Mouse (Mus musculus): ENCODE data around the gene Zfhx3.

Gene Zfhx3

DNA sequence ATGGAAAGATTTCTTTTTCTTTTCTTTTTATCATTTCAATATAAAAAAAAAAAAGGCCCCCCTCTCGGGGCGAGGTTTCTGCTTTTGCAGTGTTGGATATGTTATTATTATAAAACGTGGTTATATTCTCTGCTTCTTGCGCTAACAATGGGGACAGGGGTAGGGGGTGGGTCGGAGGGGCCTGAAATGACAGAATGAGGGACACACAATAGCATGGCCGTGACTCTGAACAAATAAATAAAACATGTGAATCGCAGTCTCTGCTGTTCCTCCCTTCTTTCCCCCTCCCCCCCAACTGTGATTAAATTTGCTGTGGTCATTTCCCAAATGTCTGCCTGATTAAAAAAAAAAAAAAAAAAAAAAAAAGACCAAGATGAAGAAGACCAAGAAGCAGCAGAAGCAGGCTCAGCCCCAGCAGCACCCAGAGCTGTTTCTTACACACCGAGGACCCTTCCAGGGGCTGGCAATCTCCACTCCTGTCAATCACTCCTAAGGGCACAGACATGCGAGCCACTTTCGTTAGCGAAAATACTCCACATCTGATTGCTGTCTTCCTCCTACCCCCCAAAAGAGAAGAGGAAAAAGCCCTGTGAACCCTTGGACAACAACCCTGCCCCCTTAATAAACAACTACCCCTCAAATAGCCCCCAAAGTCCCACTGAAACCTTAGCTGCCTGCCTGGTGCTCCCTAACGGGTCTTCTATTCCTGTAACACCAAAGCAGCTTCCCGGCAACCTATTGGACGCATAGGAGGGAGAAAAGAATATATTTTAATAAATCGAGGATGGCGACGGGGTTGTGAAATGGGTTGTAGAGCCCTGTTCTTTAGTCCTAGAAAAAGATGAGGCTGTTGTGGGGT is 302.4 kb downstream of the Zfhx3 start:
- no peak for DNase-seq

DNA sequence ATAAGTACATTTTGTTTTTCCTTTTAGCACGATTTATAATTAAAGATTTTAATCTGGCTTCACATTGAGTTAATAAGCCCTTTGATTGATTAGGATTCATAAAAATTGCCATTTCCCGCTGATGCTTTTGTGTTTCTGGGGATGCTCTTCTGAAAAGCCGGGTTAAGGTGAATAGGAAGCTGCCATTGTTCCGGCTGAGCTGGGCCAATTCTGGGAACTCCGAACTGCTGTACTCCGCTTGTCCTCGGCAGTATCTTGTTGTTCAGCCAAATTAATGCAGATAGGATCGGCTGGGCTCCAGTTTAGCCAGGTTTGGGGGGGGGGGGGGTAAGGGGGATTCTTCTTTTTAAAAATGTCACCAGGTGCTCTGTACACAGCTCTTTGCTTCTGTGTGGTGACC is 303.1 kb downstream of the Zfhx3 start:
- no peak for DNase-seq

DNA sequence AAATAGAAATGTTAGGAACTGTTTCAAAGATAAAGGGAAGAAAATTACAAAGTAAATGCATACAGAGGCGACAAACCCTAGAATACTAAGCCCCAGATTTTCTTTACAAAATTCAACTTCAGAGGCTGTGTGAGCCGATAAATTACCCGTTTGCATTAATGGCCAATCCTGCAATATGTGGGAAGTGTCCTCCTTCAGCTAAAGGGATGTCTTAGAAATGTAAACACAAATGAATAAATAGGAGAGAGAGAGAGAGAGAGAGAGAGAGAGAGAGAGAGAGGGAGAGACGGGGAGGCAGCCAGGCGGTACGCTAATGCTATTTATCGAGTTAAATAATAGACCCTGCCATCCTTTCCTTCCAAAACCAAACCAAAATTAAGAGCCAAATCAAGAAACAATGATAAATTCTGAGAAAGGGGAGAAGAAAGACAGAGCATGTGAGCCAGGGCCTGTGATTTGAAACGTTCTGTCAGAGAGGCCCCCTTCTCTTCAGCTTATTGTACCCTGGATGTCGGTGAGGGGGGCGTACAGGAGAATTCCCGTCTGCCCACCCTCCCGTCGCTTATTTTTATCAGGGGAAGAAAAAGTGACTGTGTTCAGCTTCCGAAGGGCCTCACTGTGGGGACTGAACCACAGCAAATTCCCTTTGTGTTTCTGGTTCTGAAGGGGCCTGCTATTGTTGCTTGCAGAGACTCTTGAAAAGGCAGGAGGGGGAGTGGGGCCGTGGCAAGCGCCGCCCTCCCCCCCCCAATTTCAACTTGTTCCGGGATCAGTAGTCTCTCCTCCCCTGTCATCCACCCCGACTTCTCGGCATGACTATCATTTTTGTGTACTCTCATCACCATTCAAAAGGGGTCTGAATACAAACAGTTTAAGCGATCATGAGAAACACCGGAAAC is 303.8 kb downstream of the Zfhx3 start:
- no peak for DNase-seq

- DNase-seq: no peak
Measured at GRCm38 (mm10) chr8:108246934-108247417, 304.5 kb downstream of the Zfhx3 start.

- no peak for DNase-seq
Measured at GRCm38 (mm10) chr8:108264593-108265160, 322.2 kb downstream of the Zfhx3 start.

- DNase-seq: peak; percentile 20
Measured at GRCm38 (mm10) chr8:108277960-108278359, 335.5 kb downstream of the Zfhx3 start.

- peak; percentile 16 for DNase-seq
Measured at GRCm38 (mm10) chr8:108281981-108282380, 339.5 kb downstream of the Zfhx3 start.

DNA sequence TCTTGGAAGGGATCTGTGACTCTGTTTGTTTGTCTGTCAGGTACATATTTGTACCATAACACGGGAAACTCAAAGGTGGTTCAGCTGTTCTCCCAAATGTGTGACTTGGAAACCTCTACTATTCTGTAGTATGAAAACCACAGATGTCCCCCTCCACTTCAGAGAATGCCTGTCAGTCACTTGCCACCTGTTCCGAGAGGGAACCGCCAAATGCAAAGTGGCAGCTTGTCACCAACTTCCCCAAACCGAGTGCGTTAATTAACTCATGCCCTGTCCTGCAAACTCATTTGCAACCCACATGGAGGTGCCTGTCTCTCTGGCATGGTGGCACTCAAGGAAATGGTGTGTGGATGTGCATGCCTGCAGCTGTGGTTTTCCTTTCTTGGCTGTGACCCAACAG is 343.7 kb downstream of the Zfhx3 start:
- no peak for DNase-seq

- no peak for DNase-seq
Measured at GRCm38 (mm10) chr8:108300964-108301615, 358.6 kb downstream of the Zfhx3 start.

GRCm38 (mm10) chr8:108301654-108302053 is 359.2 kb downstream of the Zfhx3 start:
- DNase-seq: no peak

DNA sequence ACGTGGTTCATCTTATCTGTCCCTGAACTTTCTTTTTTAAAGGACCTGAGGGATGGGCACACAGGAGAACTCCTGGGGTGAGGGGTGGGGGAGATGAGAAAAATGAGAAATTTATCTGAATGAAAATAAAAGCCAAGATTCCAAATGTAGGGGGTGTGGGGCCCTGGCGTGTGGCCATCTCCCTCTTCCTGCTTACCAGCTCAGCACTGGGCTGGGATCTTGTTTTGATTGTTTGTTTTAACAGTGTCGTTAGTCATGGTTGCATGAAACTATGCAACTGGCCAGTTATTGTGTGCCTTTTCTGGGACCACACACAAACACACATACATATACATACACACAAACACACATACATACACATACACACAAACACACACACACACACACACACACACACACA is 362.9 kb downstream of the Zfhx3 start:
- DNase-seq: peak; percentile 17

- DNase-seq: no peak
Measured at GRCm38 (mm10) chr8:108309525-108310246, 367.2 kb downstream of the Zfhx3 start.

GRCm38 (mm10) chr8:108315046-108315445 is 372.6 kb downstream of the Zfhx3 start:
- no peak for DNase-seq

DNA sequence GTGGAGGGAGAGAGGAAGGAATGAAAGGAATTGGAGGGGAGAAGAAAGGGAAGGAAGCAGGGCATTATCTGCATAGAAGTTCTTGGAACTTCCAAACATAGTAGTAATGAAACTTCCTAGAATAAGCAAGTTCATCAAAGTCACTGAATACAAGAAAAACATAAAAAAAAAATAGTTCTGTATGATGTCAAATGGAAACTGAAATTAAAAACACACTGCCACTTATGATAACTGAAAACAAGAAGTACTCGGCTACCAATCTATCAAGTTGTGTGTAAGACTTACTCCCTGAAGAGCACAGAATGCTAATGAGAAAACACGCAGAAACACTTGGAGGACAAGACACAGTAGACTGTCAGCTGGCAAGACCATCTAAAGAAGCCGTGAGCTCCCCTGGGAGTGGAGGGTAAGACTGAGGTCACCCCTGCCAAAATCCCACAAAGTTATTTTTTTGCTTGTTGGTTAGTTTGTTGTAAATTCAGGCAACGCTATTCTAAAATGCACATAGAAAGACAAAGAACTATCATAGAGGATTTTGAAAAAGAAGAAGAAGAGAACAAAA is 375.2 kb downstream of the Zfhx3 start:
- DNase-seq: no peak

DNA sequence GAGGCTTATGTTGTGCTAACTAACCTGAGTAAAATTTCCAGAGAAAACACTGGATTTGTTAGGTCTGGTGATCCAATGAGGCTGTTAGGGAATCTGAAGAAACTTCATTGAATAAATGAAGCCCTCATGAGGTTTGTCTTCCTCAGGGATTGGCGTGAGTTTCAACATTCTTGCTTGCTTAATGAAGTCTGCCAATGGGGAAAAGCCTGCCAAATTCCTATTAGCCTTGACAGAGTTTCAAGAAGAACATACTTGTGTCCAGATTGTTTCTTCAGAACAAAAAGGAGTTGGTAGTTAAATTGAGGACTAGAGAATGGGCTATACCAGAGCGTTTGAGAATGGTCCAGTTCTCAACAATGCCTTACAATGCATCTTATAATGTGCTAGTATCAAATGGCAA is 385.3 kb downstream of the Zfhx3 start:
- DNase-seq: peak; percentile 62

GRCm38 (mm10) chr8:108348352-108348751 is 405.9 kb downstream of the Zfhx3 start:
- DNase-seq: no peak

DNA sequence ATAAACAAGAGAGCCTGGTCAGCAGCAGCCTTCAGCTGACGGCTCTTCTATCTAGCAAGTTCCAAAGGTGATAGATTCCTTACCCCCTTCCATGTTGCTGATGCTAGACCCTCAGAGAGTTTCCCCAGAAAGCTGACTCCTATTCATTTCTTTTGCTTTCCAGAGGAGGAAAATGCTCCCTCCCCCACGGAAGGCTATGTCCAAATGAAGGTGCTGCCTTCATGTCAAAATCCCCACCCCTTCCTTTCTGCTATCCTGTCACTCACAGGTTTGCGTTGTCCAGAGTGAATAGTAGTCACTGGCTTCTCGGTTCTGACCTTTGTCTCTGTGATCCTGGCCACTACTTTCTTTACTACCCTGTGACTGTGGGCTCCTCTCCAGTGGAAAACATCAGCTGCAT is 406.3 kb downstream of the Zfhx3 start:
- no peak for DNase-seq

- DNase-seq: no peak
Measured at GRCm38 (mm10) chr8:108355119-108355777, 412.8 kb downstream of the Zfhx3 start.

DNA sequence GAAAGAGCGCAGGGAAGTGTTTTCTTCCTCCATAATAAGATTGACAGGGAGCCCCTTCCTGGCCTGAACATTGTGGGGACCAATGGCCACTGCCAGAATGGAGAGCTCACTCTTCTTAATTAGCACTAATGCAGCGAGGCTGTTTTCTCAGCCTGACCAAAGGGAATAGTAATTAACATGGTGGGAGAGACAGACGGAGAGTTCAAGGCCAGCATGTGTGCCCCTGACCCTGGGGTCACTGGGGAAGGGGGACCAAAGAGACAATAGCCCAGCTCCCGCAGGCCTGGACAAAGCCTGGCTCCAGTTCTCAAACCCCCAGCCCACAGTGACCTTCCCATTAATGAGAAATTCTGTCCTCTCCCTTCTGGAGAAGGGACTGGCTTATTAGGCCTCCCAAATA is 419.0 kb downstream of the Zfhx3 start:
- no peak for DNase-seq

DNA sequence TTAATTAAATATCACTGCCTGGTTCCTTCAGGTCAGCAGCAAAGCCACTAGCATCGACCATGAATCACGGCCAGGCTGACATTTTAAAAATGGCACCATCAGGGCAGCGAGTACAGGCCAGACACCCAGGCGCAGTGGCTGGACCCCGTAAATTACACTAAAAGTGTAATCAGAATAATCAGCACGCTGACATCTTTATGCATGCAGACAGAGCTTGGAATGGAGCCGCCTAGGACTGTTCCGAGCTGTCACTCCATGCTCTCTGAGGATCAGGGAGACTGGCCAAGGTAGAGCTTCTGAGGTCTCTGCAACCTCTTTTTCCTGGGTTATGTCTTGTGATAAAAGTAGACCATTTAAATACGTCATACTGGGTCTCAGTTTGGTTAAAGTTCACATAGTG is 420.0 kb downstream of the Zfhx3 start:
- DNase-seq: no peak

DNA sequence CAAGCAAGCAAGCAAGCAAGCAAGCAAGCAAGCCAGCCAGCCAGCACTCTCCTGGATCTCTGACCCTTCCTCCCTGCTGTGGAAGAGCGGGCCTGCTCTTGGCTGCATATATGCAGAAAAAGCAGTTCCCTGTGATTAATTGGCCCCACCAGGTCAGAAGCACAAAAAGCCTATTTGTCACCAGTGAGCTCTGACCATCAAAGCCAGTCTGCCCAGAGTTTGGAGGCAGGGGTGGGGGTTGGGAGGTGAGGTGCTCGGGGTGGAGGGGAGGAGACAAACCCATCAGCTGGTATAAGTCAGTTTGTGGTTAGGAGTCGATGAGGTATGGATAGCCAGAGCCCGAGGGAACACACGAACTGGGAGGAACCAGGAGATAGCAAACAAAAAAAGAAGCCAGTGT is 421.0 kb downstream of the Zfhx3 start:
- DNase-seq: no peak
